Mouse (Mus musculus): Measurements from ENCODE around the gene Nim1k.

DNA sequence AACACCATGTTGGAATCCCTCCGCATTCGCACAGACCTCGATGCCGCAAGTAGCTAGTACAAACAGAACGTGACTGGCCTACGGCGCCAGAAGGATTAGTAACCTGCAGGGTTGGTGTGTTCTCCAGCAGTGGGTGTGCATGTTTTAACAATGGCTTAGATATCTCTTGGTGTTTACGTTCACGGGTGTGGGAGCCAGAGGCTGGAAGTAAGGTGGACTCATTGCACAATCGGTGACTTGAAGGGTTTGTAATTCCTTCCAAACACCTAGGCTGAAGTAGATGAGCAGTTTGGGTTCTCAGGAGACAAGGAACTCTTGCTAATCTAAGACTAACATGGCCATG is 45.4 kb downstream of the Nim1k start:
- TF ChIP-seq CTCF (IDR thresholded peaks at IDR 0.05; ENCODE audit: low read depth, low read length) (no peak), GATA1 (IDR thresholded peaks at IDR 0.05; ENCODE audit: borderline replicate concordance, low read length) (no peak)
